Mouse (Mus musculus): Measurements from ENCODE around the gene Rufy2. TPM values are rescaled to one million over a fixed set of nuclear protein-coding genes. Genes with fewer than 3 reads are reported as not detected.

Rufy2 gene
- 38.6 and 47.9 TPM in 2 replicates for polyA plus RNA-seq (2014; fragmentation: Nextera tagmentation; extraction: Ambion mirVana)

GRCm38 (mm10) chr10:62980039-62980954, at the start of gene Rufy2:
Gene Rufy2, plus strand, starts transcription at chr10:62980223.
- Histone ChIP-seq H3K4me2 (ENCODE audit: low read length) (peak within 1 kb of the TSS; percentile 63), H3K27me3 (replicated peaks; ENCODE audit: control insufficient read depth, insufficient read depth, low read length) (no peaks in the 10 kb centered on the region), H3K27ac (ENCODE audit: low read depth, low read length) (peak within 1 kb of the TSS; percentile 82), H3K4me3 (ENCODE audit: low read depth, low read length) (peak within 1 kb of the TSS; percentile 97), H3K4me1 (ENCODE audit: control insufficient read depth, insufficient read depth, low read length) (peaks cover 5% of the 10 kb centered on the region; the same call in 1 of the 2 replicates), H3K9ac (ENCODE audit: low read length) (peak within 1 kb of the TSS; percentile 96), H3K9me3 (replicated peaks; ENCODE audit: control insufficient read depth, low read length) (no peaks in the 10 kb centered on the region), H3K36me3 (ENCODE audit: control insufficient read depth, insufficient read depth, low read length) (peaks cover 20% of the 10 kb centered on the region)
- DNase-seq (ENCODE audit: low spot score) (peak; percentile 88), ATAC-seq (peak; percentile 95)
- under 1% methylated on average over 49 of the region's 77 CpGs for WGBS

GRCm38 (mm10) chr10:62932381-62932780, 47.6 kb upstream of the Rufy2 start:
- Histone ChIP-seq H3K4me3 (ENCODE audit: low read depth, low read length) (no peak overlapping the region), H3K4me2 (ENCODE audit: low read length) (no peak overlapping the region), H3K27me3 (replicated peaks; ENCODE audit: control insufficient read depth, insufficient read depth, low read length) (no peaks in the 10 kb centered on the region), H3K27ac (ENCODE audit: low read depth, low read length) (no peak overlapping the region), H3K9me3 (replicated peaks; ENCODE audit: control insufficient read depth, low read length) (no peaks in the 10 kb centered on the region), H3K9ac (ENCODE audit: low read length) (no peak overlapping the region), H3K36me3 (ENCODE audit: control insufficient read depth, insufficient read depth, low read length) (peaks cover 58% of the 10 kb centered on the region), H3K4me1 (ENCODE audit: control insufficient read depth, insufficient read depth, low read length) (no peaks in the 10 kb centered on the region)
- no peak for DNase-seq (ENCODE audit: low spot score)
- no peak for ATAC-seq
- 93% methylated on average over 1 of the region's 1 CpGs for WGBS

GRCm38 (mm10) chr10:62944975-62945580, 34.9 kb upstream of the Rufy2 start:
- peaks cover 39% of the 10 kb centered on the region for H3K36me3 ChIP-seq (ENCODE audit: control insufficient read depth, insufficient read depth, low read length)

DNA sequence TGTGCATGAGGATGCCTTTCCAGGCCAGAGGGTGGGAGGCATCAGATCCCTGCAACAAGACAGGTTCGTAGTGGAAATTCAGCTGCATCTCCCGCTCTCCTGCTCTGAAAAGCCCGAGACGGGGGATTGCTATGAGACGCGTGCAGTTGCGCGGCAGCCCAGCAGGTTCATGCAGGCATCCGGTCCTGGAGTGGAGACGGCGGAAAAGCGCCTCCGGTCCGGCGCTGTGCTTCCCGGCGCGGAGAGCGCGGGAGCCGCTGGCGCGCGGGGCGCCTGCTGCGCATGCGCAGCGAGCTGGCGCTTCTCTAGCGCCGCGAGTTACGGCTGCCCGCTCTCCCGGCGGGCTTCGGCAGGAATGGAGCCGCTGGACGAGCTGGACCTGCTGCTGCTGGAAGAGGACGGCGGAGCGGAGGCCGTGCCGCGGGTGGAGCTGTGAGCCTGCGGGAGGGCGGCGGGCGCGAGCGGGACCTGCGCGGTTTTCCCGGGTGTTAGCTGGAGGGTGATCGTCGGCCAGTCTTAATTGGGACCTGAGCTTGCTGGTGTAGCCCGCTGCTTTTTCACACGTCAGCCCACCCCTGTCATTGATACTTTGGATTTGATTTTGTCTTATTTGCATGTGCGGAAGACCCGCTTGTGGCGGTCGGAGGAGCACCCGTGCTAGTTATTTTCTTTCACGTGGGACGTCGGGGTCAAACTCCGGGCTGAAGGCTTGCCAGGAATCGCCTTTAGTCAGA, 33.1 kb upstream of the Rufy2 start, which contains the start of gene Dna2:
Dna2 (plus strand) TSS at position 289 of the 734 bp plus-strand sequence.
- Histone ChIP-seq H3K9me3 (replicated peaks; ENCODE audit: control insufficient read depth, low read length) (no peaks in the 10 kb centered on the region), H3K4me3 (ENCODE audit: low read depth, low read length) (peak within 1 kb of the TSS; percentile 68), H3K9ac (ENCODE audit: low read length) (peak within 1 kb of the TSS; percentile 84), H3K4me2 (ENCODE audit: low read length) (peak within 1 kb of the TSS; percentile 65), H3K27me3 (replicated peaks; ENCODE audit: control insufficient read depth, insufficient read depth, low read length) (no peaks in the 10 kb centered on the region), H3K4me1 (ENCODE audit: control insufficient read depth, insufficient read depth, low read length) (no peaks in the 10 kb centered on the region), H3K36me3 (ENCODE audit: control insufficient read depth, insufficient read depth, low read length) (peaks cover 37% of the 10 kb centered on the region), H3K27ac (ENCODE audit: low read depth, low read length) (peak within 1 kb of the TSS; percentile 85)
- WGBS = under 1% methylated on average over 65 of the region's 68 CpGs
- ATAC-seq (peak; percentile 95), DNase-seq (ENCODE audit: low spot score) (peak; percentile 93)

More at GRCm38 (mm10) chr10:62944975-62945580, 34.9 kb upstream of the Rufy2 start:
- ATAC-seq (no peak), DNase-seq (ENCODE audit: low spot score) (no peak)
- WGBS = 86% methylated on average over 10 of the region's 10 CpGs
- Histone ChIP-seq H3K4me3 (ENCODE audit: low read depth, low read length) (no peak overlapping the region), H3K27me3 (replicated peaks; ENCODE audit: control insufficient read depth, insufficient read depth, low read length) (no peaks in the 10 kb centered on the region), H3K4me2 (ENCODE audit: low read length) (no peak overlapping the region), H3K27ac (ENCODE audit: low read depth, low read length) (no peak overlapping the region), H3K9ac (ENCODE audit: low read length) (no peak overlapping the region), H3K4me1 (ENCODE audit: control insufficient read depth, insufficient read depth, low read length) (no peaks in the 10 kb centered on the region), H3K9me3 (replicated peaks; ENCODE audit: control insufficient read depth, low read length) (no peaks in the 10 kb centered on the region)

- Histone ChIP-seq H3K4me3 (ENCODE audit: low read depth, low read length) (no peak overlapping the region), H3K9me3 (replicated peaks; ENCODE audit: control insufficient read depth, low read length) (no peaks in the 10 kb centered on the region), H3K27ac (ENCODE audit: low read depth, low read length) (no peak overlapping the region), H3K36me3 (ENCODE audit: control insufficient read depth, insufficient read depth, low read length) (peaks cover 23% of the 10 kb centered on the region), H3K4me1 (ENCODE audit: control insufficient read depth, insufficient read depth, low read length) (no peaks in the 10 kb centered on the region), H3K27me3 (replicated peaks; ENCODE audit: control insufficient read depth, insufficient read depth, low read length) (no peaks in the 10 kb centered on the region), H3K4me2 (ENCODE audit: low read length) (no peak overlapping the region), H3K9ac (ENCODE audit: low read length) (no peak overlapping the region)
- ATAC-seq = no peak
- DNase-seq (ENCODE audit: low spot score) = no peak
- 95% methylated on average over 7 of the region's 7 CpGs for whole genome bisulfite sequencing
Observed at GRCm38 (mm10) chr10:62948551-62948950, 31.5 kb upstream of the Rufy2 start.

DNA sequence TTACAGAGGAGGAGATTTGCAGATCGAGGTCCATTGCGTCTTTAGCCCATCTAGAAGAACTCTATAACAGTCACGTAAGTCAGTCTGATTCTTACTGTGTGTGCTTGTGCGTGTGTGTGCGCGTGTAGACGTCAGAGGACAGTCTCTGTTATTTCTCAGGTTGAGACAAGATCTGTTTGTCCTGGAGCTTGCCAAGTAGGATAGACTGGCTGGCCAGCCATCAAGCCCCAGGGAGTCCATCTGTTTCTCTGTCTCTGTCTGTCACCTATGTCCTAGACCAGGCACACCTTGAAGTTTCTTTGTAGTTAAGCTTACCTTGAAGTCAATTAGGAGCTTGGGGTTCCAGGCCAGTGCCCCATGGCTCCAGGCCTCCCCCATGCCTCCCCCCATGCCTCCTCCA, 16.1 kb upstream of the Rufy2 start:
- H3K9me3 ChIP-seq (replicated peaks; ENCODE audit: control insufficient read depth, low read length) = no peaks in the 10 kb centered on the region
- H3K27ac ChIP-seq (ENCODE audit: low read depth, low read length) = no peak overlapping the region
- DNase-seq (ENCODE audit: low spot score) (no peak), ATAC-seq (no peak)
- H3K9ac ChIP-seq (ENCODE audit: low read length) = no peak overlapping the region
- no peaks in the 10 kb centered on the region for H3K4me1 ChIP-seq (ENCODE audit: control insufficient read depth, insufficient read depth, low read length)
- H3K4me3 ChIP-seq (ENCODE audit: low read depth, low read length) = no peak overlapping the region
- 97% methylated on average over 7 of the region's 7 CpGs for WGBS
- no peak overlapping the region for H3K4me2 ChIP-seq (ENCODE audit: low read length)
- no peaks in the 10 kb centered on the region for H3K27me3 ChIP-seq (replicated peaks; ENCODE audit: control insufficient read depth, insufficient read depth, low read length)
- H3K36me3 ChIP-seq (ENCODE audit: control insufficient read depth, insufficient read depth, low read length) = peaks cover 83% of the 10 kb centered on the region

DNA sequence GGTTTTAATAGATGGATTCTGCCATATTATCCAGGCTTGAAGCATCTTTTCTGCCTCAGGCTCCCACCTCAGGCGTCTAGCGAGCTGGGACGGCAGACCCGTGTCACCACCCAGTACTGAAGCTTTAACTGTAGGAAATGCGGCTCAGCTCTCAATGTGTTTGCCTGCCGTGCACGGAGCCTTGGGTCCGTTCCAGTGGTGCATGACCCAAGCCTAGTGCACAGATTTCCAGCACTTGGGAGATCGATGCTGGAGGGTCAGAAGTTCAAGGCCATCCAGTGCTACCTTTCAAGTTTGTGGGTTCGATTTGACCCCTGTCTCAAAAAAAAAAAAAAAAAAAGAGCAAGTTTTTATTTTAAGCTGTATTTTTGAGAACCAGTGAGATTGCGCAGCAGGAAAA, 14.2 kb upstream of the Rufy2 start:
- WGBS = 95% methylated on average over 11 of the region's 11 CpGs
- H3K27ac ChIP-seq (ENCODE audit: low read depth, low read length) = no peak overlapping the region
- ATAC-seq (no peak), DNase-seq (ENCODE audit: low spot score) (no peak)
- H3K4me2 ChIP-seq (ENCODE audit: low read length) = no peak overlapping the region
- no peaks in the 10 kb centered on the region for H3K4me1 ChIP-seq (ENCODE audit: control insufficient read depth, insufficient read depth, low read length)
- peaks cover 81% of the 10 kb centered on the region for H3K36me3 ChIP-seq (ENCODE audit: control insufficient read depth, insufficient read depth, low read length)
- no peak overlapping the region for H3K9ac ChIP-seq (ENCODE audit: low read length)
- H3K27me3 ChIP-seq (replicated peaks; ENCODE audit: control insufficient read depth, insufficient read depth, low read length) = no peaks in the 10 kb centered on the region
- no peaks in the 10 kb centered on the region for H3K9me3 ChIP-seq (replicated peaks; ENCODE audit: control insufficient read depth, low read length)
- no peak overlapping the region for H3K4me3 ChIP-seq (ENCODE audit: low read depth, low read length)

DNA sequence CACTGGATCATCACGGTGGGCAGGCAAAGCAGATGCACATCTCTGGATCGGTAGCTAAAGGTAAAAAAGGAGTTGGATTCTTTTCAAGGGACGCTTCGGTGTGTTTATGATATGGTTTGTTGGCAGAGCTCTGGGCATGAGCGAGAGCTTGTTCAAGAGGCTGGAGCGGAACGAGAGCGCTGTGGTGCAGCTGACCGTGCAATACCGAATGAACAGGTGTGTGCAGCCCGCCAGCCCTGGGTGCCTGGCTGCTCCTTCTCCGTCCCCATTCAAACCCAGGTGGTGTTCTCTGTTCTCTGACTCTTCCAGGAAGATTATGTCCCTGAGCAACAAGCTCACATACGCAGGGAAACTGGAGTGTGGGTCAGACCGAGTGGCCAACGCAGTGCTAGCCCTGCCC, 13.7 kb upstream of the Rufy2 start:
- Histone ChIP-seq H3K4me3 (ENCODE audit: low read depth, low read length) (no peak overlapping the region), H3K4me1 (ENCODE audit: control insufficient read depth, insufficient read depth, low read length) (no peaks in the 10 kb centered on the region), H3K9me3 (replicated peaks; ENCODE audit: control insufficient read depth, low read length) (no peaks in the 10 kb centered on the region), H3K36me3 (ENCODE audit: control insufficient read depth, insufficient read depth, low read length) (peaks cover 78% of the 10 kb centered on the region), H3K4me2 (ENCODE audit: low read length) (no peak overlapping the region), H3K27ac (ENCODE audit: low read depth, low read length) (no peak overlapping the region), H3K9ac (ENCODE audit: low read length) (no peak overlapping the region), H3K27me3 (replicated peaks; ENCODE audit: control insufficient read depth, insufficient read depth, low read length) (no peaks in the 10 kb centered on the region)
- WGBS = 97% methylated on average over 15 of the region's 15 CpGs
- DNase-seq (ENCODE audit: low spot score) (no peak), ATAC-seq (no peak)
